Comparison of ENCODE assay signal across 25 mouse cellular contexts in the genomic region with DNA sequence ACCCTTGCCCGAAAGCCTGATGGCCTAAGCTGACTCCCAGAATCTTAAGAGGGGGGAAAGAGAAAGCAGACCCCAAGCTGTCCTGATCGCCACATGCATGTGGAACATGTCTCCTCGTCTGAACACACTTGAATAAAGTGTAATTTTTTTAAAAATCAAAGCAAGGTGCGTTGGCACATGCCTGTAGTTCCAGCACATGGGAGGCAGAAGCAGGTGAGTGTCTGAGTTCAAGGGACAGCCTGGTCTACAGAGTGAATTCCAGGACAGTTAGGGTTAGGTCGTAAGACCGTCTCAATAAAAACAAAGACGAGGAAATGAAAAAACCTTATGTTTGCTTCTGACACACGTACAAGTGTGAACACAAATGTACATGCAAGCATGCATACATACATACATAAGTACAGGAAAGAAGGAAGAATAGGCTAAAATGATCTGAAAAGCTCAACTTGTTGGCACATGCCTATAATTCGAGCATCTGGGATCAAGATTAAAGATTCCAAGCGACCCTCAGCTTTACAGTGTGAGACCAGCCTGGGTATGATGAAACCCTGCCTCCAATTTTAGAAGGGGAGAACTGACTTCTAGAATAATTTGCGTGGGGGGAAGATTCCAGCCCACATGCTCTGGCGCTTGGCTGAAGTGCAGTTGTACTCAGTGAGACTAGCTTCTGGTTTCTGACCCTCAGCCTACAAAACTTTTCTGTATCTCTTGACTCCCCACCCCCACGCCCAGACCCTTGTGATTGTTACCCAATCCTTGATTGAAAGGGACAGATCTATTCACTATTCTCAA. TPM values are rescaled to one million over a fixed set of nuclear protein-coding genes. Genes with fewer than 3 reads are reported as not detected.
"Had no signal": no experiment of that assay in that cellular context is flagged by ENCODE, and none has a peak within 500 bp of the region (broad histone marks: within the 10 kb centered on the region; RNA-seq: fewer than 3 reads in every experiment).

No protein-coding gene starts in this region.

- H3K4me3 ChIP-seq: layer of hippocampus, adult 2 months; limb, embryonic 13.5 days had no signal

- H3K4me2 ChIP-seq: limb, embryonic 13.5 days; midbrain, embryonic 11.5 days had no signal

- DNase-seq: kidney, adult 8-10 months; kidney, postnatal 36 days; left cerebral cortex, postnatal 4 days; lung, adult 18-20 months; lung, postnatal 36 days; right cerebral cortex, adult 18-20 months; right cerebral cortex, postnatal 4 days; spleen, adult 18-20 months; thymus, postnatal 4 days had no signal

- H3K27ac ChIP-seq: layer of hippocampus, adult 2 months; limb, embryonic 13.5 days; liver, embryonic 14.5 days had no signal

- H3K27me3 ChIP-seq: limb, embryonic 13.5 days had no signal

- H3K9me3 ChIP-seq: limb, embryonic 13.5 days had no signal

- H3K9ac ChIP-seq: limb, embryonic 13.5 days; liver, embryonic 14.5 days had no signal

- ATAC-seq: lung, postnatal 0 days; midbrain, embryonic 16.5 days had no signal

RNA-seq across cellular contexts. Expression of gene Rxfp4, which starts 2.0 kb away (rescaled TPM):
- total RNA-seq: layer of hippocampus, adult 2 months; layer of hippocampus, postnatal 14 days; left cerebral cortex, adult 18-20 months; left cerebral cortex, postnatal 10 days; left cerebral cortex, postnatal 4 days; liver, adult 2 months; megakaryocyte, adult 5-6 weeks had no signal
- polyA plus RNA-seq: intestine, embryonic 16.5 days; kidney, embryonic 16.5 days; limb, embryonic 13.5 days; liver, adult 2 months; liver, embryonic 14.5 days; midbrain, embryonic 16.5 days; neural tube, embryonic 14.5 days; stomach, embryonic 14.5 days; thymus, postnatal 0 days had no signal
